Mouse (Mus musculus) ES-E14 (cell line): ENCODE measurements at regions not wholly inside any gene's neighbourhood (a gene's known extent, or its start where the extent isn't known, plus 50 kb on each side); places are given as distances from the start of the nearest gene placed in this dataset.

ENCODE experiments used
- DNase-seq: peaks from one replicate; pipeline ENCODE4 v3.0.0-alpha.2; 2013; ENCODE audit warnings: low read depth, low spot score
- H3K27ac ChIP-seq: 2 replicates; pipeline ENCODE4 v1.5.1; 2012; ENCODE audit warnings: low read depth, mild to moderate bottlenecking, low read length, moderate library complexity, mixed read lengths; ENCODE audit not compliant: poor library complexity, insufficient read depth, severe bottlenecking
- H3K36me3 ChIP-seq: 2 replicates; pipeline ENCODE4 v1.6.1; 2012; ENCODE audit warnings: mild to moderate bottlenecking, low read length, moderate library complexity, mixed read lengths; ENCODE audit not compliant: control insufficient read depth, poor library complexity, insufficient read depth, severe bottlenecking
- H3K4me1 ChIP-seq, 2 experiments: fragments of 150-350 bp in 1 of 2; sonication (generic) in 1 of 2; 2 replicates each; pipeline ENCODE4 v1.6.1; 2012; ENCODE audit warnings: low read length in 2 of 2, mild to moderate bottlenecking in 1 of 2, mixed read lengths in 1 of 2; ENCODE audit not compliant: control insufficient read depth in 2 of 2, insufficient read depth in 2 of 2, poor library complexity in 1 of 2
- H3K4me3 ChIP-seq, 2 experiments: fragments of 150-350 bp in 1 of 2; sonication (generic) in 1 of 2; 2 replicates each; pipeline ENCODE4 v1.5.1; 2012; ENCODE audit warnings: low read length in 2 of 2, low read depth in 1 of 2, mild to moderate bottlenecking in 1 of 2, mixed read lengths in 1 of 2; ENCODE audit not compliant: insufficient read depth in 1 of 2, poor library complexity in 1 of 2, severe bottlenecking in 1 of 2
- H3K9ac ChIP-seq: 2 replicates; pipeline ENCODE4 v1.6.1; 2012; ENCODE audit warnings: low read depth, mild to moderate bottlenecking, low read length, mixed read lengths; ENCODE audit not compliant: poor library complexity, insufficient read depth, severe bottlenecking
- H3K9me3 ChIP-seq: fragments of 150-350 bp; sonication (generic); 2 replicates; pipeline ENCODE4 v1.6.1; 2012; ENCODE audit warnings: low read depth, mild to moderate bottlenecking, low read length; ENCODE audit not compliant: control insufficient read depth, insufficient read depth
- CHD2 ChIP-seq: IDR thresholded peaks from 2 replicates; pipeline ENCODE4 v1.6.1; 2014; ENCODE audit warnings: mild to moderate bottlenecking, low read depth, low read length, inconsistent platforms
- HCFC1 ChIP-seq: IDR thresholded peaks from 2 replicates; pipeline ENCODE4 v1.6.1; 2012; ENCODE audit warnings: low read length, inconsistent platforms, borderline replicate concordance; ENCODE audit not compliant: insufficient read depth
- MAFK ChIP-seq: IDR thresholded peaks from 2 replicates; pipeline ENCODE4 v1.6.1; 2014; ENCODE audit warnings: mild to moderate bottlenecking, low read depth, low read length, inconsistent platforms; ENCODE audit not compliant: insufficient read depth
- ZC3H11A ChIP-seq: IDR thresholded peaks from 2 replicates; pipeline ENCODE4 v1.6.1; 2012; ENCODE audit warnings: low read depth, mild to moderate bottlenecking, inconsistent platforms, low read length, borderline replicate concordance
- ZNF384 ChIP-seq: IDR thresholded peaks from 2 replicates; pipeline ENCODE4 v1.6.1; 2012; ENCODE audit warnings: low read depth, low read length, inconsistent platforms
- in situ Hi-C, 2 experiments: fragments of 600-800 bp; cut with MboI; formaldehyde crosslinking; loops; one replicate each; pipeline ENCODE4 v1.15.1; 2025; ENCODE audit warnings: low sequenced_read_pairs in 2 of 2, inconsistent platforms in 1 of 2; ENCODE audit not compliant: unreplicated experiment in 2 of 2

GRCm38 (mm10) chr12:32758150-32758549, 61.2 kb upstream of the Nampt start:
- no peaks in the 10 kb centered on the region for H3K4me1 ChIP-seq
- no peak overlapping the region for H3K27ac ChIP-seq
- no peaks in the 10 kb centered on the region for H3K9me3 ChIP-seq
- no peak for TF ChIP-seq ZC3H11A
- TF ChIP-seq CHD2: no peak
- TF ChIP-seq MAFK: no peak
- TF ChIP-seq ZNF384: no peak
- no peak for TF ChIP-seq HCFC1
- no peak overlapping the region for H3K9ac ChIP-seq
- no peak overlapping the region for H3K4me3 ChIP-seq
- no peak for DNase-seq
- H3K36me3 ChIP-seq: no peaks in the 10 kb centered on the region
- in situ Hi-C loops: no loop called here

GRCm38 (mm10) chr12:32760627-32761026, 58.7 kb upstream of the Nampt start:
- in situ Hi-C loops: no loop called here
- H3K27ac ChIP-seq: no peak overlapping the region
- no peak overlapping the region for H3K4me3 ChIP-seq
- no peaks in the 10 kb centered on the region for H3K36me3 ChIP-seq
- no peak for TF ChIP-seq CHD2
- no peak for TF ChIP-seq MAFK
- TF ChIP-seq HCFC1: no peak
- no peak for TF ChIP-seq ZNF384
- no peak for TF ChIP-seq ZC3H11A
- no peaks in the 10 kb centered on the region for H3K4me1 ChIP-seq
- DNase-seq: no peak
- no peak overlapping the region for H3K9ac ChIP-seq
- H3K9me3 ChIP-seq: no peaks in the 10 kb centered on the region

- Histone ChIP-seq H3K4me3 (no peak overlapping the region), H3K4me1 (no peaks in the 10 kb centered on the region), H3K27ac (no peak overlapping the region), H3K36me3 (no peaks in the 10 kb centered on the region), H3K9me3 (no peaks in the 10 kb centered on the region), H3K9ac (no peak overlapping the region)
- TF ChIP-seq MAFK (no peak), ZNF384 (no peak), ZC3H11A (no peak), HCFC1 (no peak), CHD2 (no peak)
- DNase-seq: no peak
- in situ Hi-C loops: no loop called here
Measured at GRCm38 (mm10) chr12:32761055-32761454, 58.3 kb upstream of the Nampt start.

GRCm38 (mm10) chr12:32764271-32764670, 55.1 kb upstream of the Nampt start:
- Histone ChIP-seq H3K36me3 (no peaks in the 10 kb centered on the region), H3K27ac (no peak overlapping the region), H3K4me3 (no peak overlapping the region), H3K9ac (no peak overlapping the region), H3K9me3 (no peaks in the 10 kb centered on the region), H3K4me1 (no peaks in the 10 kb centered on the region)
- no peak for DNase-seq
- in situ Hi-C loops: no loop called here
- TF ChIP-seq MAFK: no peak
- no peak for TF ChIP-seq HCFC1
- TF ChIP-seq CHD2: no peak
- no peak for TF ChIP-seq ZC3H11A
- no peak for TF ChIP-seq ZNF384

- Histone ChIP-seq H3K9me3 (no peaks in the 10 kb centered on the region), H3K9ac (no peak overlapping the region), H3K4me1 (no peaks in the 10 kb centered on the region), H3K27ac (no peak overlapping the region), H3K4me3 (no peak overlapping the region), H3K36me3 (no peaks in the 10 kb centered on the region)
- in situ Hi-C loops: no loop called here
- no peak for TF ChIP-seq ZNF384
- TF ChIP-seq ZC3H11A: no peak
- no peak for TF ChIP-seq HCFC1
- TF ChIP-seq CHD2: no peak
- TF ChIP-seq MAFK: no peak
- no peak for DNase-seq
Measured at GRCm38 (mm10) chr12:32764747-32765146, 54.6 kb upstream of the Nampt start.
